Mouse (Mus musculus) cerebral cortex, adult 2 months (tissue): ENCODE results near the gene Spata3.

Experiments
- WGBS: fragments of 180-500 bp; shearing (Covaris S2); methylation state at CpG from one replicate; pipeline ENCODE4 v1.1.7; 2018; 5-methylcytosine and 5-hydroxymethylcytosine counted together

Spata3 gene

DNA sequence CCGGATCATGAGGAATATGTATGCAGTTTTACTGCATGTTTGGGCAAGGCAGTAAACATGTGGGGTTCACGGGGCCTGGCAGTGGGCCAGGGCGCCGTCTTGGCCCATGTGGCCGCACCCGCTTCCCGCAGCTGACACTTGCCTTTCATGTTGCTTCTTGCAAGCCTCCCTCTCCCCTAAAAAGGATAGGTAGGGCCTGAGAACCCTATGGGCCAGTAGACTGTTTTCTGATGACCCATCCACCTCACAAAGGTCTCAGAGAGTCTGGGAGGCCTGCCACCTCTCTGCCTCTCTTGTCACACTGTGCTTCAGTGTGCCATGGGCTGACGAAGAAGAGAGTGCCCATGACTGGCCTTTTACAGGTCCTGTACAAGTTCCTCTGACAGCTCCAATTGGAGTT, at the start of gene Spata3:
Gene Spata3, plus strand, starts transcription at position 301 of the 400 bp plus-strand sequence.
- 90% methylated on average over 8 of the region's 8 CpGs for WGBS

DNA sequence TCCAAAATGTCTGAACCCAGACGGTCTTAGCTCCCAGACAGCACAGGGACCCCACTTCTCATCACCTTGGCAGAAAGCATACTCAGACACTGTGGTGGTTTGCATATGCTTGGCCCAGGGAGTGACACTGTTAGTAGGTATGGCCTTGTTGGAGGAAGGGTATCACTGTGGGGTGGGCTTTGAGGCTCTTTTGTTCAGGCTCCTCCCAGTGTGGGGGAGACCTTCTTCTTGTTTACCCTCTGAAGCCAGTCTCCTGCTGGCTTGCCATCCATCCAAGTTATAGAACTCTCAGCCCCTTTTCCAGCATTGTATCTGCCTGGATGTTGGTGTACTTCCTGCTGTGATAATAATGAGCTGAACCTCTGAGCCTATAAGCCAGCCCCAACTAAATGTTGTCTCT, 47.5 kb upstream of the Spata3 start:
- WGBS = 82% methylated on average over 1 of the region's 1 CpGs

DNA sequence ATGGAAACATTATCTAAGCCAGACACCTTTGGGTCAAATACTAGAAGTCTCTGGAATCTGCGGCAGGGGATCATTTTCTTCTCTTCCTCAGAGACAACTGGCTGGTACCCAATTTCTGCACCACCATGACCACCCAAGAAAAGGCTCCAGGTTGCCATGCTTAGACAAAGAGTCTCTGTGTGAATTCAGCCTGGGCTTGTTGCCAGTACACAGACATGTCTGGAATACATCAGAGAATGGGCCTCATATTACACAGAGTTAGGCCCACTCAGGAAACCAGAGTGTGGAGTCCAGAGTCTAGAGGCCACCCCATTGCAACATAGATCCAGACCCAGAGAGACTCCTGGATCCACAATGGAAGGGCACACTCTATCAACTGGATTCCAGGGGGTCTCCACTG, 47.1 kb upstream of the Spata3 start:
- WGBS = 59% methylated on average over 1 of the region's 1 CpGs

DNA sequence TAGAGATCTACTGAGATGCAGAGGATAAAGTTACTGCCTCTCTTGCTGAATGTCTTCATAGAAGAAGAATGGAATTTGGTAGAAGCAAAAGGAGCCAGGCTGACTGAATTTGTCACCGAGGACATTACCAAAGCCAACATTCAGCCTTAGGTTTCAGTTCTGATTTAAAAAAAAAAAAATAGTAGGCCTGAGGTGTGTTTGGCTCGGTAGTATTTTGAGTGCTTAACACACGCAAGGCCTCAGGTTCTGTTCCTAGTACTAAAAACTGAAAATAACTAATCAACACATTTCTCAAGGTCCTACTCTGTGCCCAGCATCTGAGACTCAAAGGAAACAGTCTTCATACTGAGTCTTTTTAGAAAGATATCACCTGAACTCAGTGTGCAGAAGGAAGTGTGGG, 45.5 kb upstream of the Spata3 start:
- WGBS = 97% methylated on average over 3 of the region's 3 CpGs

DNA sequence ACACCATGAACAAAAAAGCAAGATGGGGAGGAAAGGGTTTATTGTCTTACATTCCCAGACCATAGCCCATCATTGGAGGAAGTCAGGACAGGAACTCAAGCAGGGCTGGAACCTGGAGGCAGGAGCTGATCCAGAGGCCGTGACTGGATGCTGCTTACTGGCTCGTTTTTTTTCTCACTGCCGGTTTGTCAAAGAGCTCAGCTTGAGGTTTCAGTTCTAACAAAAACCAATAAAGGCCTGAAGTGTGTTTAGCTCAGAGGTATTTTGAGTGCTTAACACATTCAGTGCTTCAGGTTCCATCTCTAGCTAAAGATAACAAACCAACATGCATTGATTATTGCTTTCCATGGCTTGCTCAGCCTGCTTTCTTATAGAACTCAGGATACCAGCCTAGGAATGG, 44.3 kb upstream of the Spata3 start:
- WGBS = 50% methylated on average over 3 of the region's 3 CpGs

DNA sequence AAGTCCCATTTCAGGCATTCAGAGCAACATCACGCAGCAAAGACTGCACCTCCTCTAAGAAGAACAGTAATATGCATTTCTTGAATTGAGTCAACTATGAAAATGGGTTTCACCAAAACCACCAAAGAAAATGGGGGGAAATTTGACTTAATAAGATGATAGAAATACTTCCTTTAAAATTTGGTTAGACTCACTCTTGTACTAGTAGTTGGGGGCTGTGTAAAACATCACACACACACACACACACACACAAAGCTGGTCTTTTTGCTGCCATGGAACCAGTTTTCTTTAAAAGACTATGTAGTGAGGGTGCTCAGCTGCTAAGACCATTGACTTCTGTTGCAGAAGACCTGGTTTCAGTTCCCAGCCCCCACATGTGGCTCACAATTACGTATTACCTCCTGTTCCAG, 43.1 kb upstream of the Spata3 start:
- 93% methylated on average over 2 of the region's 2 CpGs for WGBS

DNA sequence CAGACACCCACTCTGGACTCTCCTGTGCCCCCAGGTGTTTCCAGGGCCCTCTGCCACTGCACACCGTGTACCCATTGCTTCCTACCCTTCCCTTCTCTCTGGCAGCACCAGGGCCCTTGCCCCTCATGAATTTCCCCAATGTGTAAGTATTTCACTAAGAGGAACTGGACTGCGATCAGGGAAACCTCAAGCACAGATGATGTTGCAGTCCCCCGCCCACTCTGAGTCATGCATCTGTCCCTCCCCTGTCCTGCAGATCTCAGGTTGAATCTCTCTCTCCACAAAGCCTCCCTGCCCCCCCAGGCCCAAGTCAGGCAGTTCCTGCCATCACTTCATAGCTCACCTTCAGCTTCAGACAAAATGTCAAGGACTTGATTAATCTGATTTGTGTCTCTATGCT, 38.9 kb upstream of the Spata3 start:
- WGBS = 83% methylated on average over 3 of the region's 3 CpGs

DNA sequence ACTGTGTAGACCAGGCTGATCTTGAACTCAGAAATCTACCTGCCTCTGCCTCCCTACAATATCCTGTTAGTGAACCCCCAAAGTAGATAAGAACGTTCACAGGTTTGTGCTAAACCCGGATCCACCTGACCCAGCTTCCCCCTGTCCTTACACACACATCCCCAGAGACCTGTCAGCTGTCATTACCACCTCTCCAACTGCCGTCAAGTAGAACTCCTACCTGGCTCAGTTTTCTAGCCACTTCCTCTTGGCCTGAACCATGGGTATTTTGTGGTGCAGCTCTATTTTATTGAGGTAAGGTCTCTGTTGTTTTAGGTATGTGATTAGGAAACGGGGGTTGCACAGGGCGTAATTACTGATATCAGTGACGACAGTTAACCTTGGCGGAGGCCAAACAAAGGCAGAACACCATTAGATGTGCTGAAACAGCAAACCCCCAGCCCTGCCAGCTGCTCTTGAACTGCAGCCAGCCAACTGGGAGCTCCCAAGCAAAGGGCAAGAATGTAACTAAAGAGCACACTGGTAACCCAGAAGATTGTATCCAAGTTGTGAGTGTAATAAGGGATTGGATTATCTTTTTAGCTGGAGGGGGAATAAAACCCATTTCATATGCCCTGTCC, 34.8 kb upstream of the Spata3 start:
- WGBS = 76% methylated on average over 7 of the region's 7 CpGs

DNA sequence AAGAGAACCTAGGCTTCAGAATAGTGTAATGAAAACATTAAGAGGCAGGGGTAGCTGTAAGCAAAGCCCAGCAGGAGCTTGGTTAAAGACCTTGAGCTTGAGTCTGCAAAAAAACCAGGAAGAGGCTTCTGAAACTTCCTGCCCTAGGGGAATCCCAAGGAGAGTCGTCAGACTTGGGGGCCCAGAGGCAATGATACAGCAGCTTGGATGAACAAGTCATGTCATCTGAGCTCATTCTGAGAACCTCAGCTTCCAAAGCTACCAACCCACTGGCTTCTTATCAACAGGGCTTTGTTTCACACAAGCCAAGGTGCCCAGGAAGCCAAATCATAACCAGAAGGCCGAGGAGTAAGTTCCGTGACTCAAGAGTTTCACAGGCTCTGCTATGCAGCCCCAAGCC, 30.8 kb upstream of the Spata3 start:
- WGBS = 82% methylated on average over 3 of the region's 3 CpGs

DNA sequence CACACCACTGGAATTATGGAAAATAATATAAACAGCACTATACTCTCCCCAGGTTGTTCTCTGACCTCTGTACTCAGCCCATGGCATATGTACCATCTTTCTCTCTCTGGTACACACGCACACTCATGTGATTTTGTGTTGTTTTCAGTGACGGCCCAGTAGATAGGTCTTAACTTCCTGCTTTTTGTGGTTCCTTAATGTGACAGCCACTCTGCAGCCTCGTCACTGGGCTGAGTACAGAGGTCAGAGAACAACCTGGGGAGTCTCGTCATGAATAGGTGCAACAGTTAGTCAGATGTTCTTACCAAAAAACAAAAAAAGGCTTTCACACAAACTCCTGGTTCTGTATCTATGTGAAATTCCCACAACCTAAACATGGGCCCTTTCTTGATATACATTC, 28.3 kb upstream of the Spata3 start:
- WGBS = 88% methylated on average over 4 of the region's 4 CpGs

DNA sequence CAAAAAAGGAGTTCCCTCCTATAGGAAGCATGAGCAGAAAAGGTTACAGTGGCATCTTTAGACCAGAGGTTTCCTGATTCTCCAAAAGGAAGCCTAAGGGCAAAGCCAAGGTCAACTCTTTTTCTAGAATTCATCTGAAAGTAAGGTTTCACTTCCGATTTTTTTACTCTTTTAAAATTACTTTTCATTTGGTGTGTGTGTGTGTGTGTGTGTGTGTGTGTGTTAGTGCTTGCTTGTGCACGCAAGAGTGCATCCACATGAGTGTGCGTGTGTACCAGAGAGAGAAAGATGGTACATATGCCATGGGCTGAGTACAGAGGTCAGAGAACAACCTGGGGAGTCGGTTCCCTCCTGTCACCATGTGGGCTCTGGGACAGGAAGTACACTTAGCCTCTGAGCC, 27.7 kb upstream of the Spata3 start:
- 88% methylated on average over 4 of the region's 4 CpGs for WGBS

DNA sequence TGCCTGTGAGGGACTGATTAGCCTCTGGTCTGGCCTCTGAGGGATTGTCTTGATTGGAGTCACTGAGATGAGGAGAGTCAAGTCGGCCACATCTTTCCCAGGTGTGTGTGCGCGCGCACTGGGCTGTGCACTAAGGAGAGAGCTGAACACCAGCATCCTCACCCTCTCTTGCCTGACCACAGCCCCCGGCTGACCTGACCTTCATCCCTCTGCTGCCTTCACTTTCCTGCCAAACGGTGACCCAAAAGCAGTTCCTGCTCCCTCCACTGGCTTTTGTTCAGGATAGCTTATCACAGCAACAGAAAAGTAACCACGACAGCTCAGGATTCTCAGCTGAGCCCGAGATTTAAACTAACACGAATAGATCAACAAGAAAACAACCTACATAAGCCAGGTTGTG, 24.4 kb upstream of the Spata3 start:
- 90% methylated on average over 9 of the region's 9 CpGs for WGBS

DNA sequence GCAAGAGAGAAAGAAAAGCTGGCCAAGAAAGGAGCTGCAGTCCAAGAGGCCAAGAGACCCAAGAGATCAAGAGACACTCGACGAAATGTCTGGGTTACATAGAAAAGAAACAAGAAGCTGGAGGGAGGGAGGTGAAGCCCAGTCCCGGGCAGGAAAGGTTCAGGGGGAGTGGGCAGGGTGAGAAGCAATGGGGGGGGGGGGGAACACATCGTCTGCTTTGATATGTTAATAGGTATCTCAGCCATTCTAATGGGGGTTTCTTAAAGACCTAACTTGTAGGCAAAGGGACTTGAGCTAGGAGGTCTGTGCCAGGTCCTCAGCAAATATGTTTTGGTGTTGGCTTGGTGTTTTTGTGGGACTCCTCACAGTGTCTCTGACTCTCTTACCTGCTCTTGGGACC, 23.1 kb upstream of the Spata3 start:
- WGBS = 85% methylated on average over 4 of the region's 4 CpGs

DNA sequence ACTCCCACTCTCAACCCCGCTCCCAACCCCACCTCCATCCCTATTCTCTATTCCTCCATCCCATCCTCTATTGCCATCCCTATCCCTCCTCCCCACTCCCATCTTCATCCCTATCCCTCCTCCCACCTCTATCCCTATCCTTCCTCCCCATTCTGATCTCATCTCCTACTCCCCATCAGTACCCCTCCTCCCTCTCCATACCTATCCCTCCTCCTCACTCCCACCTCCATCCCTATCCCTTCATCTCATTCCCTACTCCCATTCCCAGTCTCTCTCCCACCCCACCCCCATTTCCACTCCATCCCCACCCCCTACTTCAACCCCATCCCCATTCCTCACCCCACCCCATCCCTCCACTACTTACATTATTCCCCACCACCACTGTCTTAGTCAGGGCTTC, 19.4 kb upstream of the Spata3 start:
- WGBS = 100% methylated on average over 1 of the region's 1 CpGs

DNA sequence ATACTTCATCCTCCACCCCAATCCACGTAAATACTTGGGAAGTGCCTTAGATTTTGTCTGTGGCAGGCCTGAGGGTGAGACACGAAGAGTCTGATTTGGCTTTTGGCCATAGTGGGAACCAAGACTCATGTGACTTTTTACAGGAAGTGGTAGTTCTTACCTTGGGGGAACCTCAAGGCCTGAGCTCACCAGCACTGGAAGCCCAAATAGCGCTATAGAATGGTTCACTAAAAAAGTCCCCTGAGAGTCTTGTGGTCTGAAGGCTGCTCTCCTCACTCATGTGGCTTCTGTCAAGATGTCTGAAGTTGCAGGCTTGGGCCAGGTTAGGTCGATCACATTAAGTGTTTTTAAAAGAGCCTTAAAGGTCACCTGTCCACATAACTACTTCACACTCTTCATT, 18.6 kb upstream of the Spata3 start:
- 88% methylated on average over 4 of the region's 4 CpGs for WGBS

DNA sequence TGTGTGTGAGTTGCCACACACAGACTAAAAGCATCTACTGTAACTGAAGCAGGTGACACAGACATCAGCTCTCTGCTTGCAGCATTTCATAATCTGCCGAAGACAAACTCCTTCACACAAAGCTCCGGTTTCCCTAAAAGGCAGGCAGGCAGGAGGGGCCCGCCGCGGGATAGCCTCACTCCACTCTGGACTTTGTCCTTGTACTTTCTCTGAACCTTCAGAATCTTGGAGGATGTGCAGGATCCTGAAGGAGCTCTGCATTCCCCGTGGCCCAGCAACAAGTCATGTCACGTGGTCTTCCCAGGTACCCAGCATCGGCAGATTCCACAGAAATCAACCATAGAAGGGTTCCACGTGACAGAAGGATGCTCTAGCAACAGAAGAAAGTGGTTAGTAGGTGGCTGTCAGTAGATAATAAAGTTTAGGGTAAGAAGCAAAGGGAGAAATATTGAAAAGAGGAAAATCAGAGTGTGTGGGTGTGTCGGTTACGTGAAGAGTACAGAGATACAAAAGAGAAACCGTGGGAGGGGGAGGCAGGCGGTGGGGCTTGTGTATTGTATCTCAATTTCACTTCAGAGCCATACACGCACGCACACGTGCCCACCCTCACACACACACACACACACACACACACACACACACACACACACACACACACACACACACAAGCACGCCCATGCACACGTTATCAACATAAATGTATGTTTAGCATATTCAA, 16.6 kb upstream of the Spata3 start:
- WGBS = 57% methylated on average over 18 of the region's 18 CpGs

DNA sequence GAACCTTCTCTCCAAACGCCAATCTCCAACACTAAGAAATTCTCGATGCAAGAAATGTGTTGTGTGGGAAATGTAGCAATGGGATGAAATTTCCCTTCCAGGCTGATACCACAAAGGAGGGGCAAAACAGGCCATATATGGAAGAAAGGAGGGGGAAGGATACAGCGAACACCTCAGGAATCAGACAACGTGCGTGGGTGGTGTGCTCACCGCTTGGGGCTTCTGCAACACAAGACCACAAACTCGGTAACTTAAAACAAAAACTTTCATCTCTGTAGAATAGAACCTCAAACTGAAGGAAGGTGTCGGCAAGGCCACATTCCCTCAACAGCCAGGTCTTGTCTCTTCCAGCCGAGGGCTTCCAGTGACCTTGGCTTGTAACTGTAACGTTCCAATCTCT, 11.1 kb upstream of the Spata3 start:
- WGBS = 79% methylated on average over 10 of the region's 10 CpGs

DNA sequence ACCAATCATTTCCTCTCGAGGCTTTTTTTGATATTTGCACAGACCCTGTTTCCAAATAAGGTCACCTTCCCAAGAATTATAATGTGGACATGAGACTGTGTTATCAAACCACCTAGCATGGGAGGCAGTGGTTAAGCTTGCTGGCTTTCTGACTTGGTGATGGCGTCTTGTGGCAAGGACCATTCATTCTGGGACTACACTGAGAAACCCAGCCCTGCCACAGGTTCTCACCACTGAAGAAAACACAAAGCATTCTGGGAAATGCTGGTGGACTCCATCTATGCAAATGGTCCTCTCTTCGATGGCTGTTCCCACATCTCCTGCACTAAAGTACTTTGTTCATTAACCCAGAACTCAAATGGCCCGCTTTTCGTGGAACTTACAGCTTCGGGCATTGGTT, 10.6 kb upstream of the Spata3 start:
- WGBS = 97% methylated on average over 6 of the region's 6 CpGs

DNA sequence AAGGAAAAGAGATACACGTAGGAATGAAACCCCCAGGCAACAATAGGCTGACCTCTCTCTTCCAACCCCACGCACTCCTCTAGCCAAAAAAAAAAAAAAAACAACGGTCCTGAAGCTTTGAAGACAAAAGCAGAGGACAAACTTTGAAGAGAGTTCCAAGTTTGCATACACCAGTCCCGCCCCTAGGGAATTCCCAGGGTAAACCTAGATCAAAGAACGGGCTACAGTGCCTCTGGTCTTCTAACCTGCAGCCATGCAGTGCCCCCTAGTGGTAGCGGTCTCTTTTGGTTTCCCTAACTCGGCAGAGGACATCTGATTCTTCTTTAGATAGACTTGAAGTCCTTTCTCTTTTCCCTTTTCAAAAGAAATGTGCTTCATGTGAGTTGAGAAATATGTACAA, 8.8 kb upstream of the Spata3 start:
- 3% methylated on average over 7 of the region's 7 CpGs for WGBS

DNA sequence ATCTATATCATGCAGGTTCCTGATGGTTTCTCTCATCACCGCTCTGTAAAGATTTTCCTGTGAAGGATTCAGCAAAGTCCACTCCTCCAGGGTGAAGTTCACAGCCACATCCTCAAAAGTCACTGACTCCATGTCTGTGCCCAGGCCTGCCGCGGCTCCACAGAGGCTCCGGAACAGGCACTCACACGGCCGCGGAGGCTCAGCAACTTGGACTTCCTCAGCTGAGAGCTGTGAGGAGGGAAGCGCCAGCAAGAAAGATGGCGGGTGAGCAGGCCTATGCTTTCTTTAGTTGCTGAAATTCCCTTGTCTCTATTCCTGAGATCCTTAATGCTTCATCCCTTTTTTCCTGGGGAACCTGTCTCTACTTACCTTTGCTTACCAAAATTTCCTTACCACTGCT, 858 bp upstream of the Spata3 start:
- WGBS = over 99% methylated on average over 9 of the region's 9 CpGs

DNA sequence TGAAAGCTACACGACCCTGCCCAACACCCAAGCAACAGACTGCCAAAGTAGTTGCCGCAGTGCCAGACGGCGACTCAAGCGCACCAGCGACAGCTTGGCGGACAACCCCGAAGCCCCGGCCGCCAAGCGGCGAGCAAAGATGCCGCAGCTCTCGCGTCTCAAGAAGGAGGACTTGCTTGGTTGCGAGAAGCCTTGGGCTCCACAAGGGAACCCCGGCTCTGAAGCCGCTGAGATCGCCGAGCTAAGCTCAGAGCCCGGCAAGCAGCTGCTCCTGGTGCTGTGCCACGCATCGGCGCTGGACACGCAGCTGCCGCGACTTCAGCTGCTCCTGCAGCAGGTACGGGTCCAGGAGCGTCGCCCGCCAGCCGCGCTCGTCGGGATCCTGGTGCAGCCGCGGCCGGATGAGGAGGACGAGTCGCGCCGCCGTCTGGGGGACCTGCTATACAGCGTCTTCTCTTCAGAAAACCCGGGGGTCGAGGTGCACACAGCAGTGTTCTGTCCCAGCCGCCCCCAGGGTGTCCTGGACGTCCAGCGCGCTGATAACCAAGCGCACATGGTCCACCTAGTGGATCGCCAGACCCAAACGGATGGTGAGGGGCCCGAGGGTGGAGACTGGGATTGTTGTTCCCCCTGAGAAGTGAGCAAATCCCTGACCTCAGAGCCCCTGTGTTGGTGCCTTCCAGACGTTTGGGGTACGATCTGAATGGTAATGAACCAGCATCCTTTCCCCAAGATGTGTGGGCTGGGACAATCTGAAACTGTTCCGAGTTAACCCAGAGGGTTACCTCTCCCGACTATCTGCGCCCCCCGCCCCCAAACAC, 1.8 kb downstream of the Spata3 start:
- 4% methylated on average over 60 of the region's 60 CpGs for WGBS

DNA sequence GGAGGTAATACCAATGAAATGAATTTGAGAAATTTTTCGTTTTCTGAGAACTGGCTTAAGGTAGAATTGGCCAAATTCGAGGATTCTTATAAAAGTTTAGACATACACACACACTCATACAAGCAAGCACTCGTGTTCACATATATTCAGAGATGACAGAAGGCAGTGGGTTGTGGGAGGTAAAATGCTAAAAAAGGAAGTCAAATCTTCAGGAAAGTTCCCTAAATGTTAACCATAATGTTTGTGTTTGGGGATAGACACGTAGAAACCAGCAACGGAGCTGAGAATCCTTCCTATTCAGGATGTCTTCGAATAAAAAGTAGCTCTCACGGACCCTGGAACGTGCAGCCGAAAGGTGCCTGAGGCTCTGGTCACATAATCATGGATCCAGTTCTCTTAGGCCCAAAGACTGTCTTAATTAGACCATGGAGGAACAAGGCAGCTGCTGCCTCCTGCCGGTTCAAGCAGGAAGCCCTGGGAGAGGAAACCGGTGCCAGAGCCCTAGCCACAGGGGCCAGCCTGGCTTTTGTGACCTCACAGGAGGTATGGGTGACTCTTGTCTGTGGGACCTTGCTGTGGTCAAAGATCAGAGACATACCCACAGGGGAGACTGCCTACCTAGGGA, 4.9 kb downstream of the Spata3 start:
- WGBS = 47% methylated on average over 11 of the region's 11 CpGs
